Mouse (Mus musculus): ENCODE results near the gene Myo1b. TPM values are rescaled to one million over a fixed set of nuclear protein-coding genes. Genes with fewer than 3 reads are reported as not detected.

The Myo1b gene
- total RNA-seq, 2 experiments from 2014 or later, result 67.0 to 70.4 TPM

DNA sequence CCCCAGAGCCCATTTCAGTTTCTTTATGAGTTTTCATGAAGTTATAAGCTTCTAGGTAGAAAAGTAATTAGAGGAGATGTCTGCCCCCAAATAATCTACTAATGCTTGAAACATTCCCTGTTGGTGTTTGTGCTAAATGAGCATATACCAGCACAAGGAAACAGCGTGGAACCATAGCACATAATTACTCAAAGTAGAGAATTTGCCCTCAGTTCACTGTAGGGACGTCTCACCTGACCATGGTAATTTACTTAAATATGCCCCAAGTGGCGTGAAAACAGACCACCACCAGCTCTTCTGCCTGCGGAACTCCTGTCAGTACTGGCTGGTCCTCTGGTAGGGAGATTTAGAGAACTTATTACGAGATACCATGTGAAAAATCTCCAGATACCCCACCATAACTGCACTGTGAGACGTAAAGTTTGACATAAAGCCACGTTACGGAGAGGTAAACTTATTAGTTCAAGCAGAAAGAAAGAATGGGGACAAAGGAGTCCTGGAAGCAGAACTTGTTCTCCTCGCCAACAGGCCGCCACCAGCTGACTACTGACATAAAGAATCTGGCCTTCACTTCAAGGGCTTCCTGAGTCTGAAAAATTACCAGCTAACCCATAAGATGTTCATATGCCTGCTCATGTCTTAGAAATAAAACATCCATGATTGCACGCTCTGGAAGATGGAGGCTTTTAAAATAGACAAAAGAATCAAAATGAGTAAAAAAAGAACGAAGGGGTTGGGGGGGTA lies 111.4 kb downstream of the Myo1b start:
- intact Hi-C loops (cut with DNase I), result no loop called here

DNA sequence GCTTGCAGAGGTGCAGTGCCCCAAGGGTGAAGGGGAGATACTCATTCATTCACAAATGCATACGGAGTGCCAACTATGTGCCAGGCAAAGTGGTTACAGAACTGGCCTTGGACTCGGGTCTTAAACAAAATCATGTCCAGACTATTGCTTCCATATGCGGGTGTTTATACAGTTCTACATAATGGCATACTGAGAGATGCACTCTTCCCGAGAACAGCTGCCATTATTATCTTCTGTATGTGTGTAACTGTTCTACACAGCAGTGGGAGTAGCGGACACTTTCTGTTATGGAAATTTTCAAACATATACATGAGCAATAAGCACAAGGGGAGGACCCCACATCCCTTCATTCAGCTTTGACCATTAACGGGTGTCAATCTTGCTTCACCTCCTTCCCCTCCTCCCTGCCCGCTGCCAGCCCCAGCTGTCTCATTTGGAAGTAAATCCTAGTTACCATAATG lies 117.8 kb downstream of the Myo1b start:
- DNase-seq, result peak; percentile 15

More for the DNA sequence above, 111.4 kb downstream of the Myo1b start:
- no peak for DNase-seq

DNA sequence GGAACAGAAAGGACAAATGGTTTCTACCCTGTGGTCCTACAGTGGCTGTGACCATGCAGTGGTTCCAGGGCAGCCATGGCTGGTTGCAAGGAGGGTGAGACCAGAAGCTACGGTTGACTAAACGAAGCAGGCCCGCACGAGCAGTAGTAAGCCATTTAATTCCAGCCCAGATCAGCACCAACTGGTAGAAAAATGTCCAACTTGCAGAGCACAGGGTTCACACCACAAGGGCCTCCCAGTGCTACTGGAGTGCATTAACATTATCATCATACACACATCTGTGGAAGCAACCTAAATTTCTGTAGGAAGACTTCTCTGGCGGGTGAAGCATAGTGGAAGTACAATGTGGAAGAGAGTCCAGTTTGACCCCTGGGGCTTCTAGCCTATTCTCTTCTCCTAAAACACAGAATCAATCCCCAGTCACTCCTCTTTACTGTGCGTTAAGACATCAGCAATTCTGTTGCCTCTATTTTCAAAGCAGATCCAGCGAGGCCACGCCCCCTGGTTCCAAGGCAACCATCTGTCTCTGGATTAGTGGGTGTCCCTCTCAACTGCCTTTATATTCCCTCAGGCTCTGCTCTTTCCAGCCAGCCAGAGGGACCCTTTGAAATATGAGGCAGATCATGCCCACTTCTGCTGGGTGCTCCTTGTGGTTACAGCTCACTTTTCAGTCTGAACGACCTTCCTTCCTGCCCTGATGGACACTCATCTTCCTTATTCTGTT lies 120.1 kb downstream of the Myo1b start:
- DNase-seq, result peak; percentile 32
- intact Hi-C loops (cut with DNase I), result no loop called here

More for the DNA sequence above, 117.8 kb downstream of the Myo1b start:
- intact Hi-C loops (cut with DNase I), result no loop called here

DNA sequence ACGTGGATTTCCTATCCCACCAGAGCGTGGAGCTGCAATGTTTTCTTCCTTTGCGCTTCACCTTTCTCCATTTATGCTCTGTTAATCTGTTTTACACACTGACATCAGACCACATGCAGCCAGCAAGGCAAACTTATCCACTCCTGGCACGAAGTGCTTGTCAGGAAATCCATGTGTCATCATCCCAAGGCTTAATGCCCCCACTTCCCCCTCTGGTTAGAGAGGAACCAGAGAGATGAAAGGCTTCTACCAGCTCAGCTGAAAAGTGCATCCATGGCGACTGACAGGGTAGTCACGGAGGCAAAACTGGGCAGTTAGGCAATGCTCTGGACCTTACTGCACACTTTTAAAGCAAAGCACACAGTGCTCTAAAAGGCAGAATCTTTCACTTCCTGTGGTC lies 126.6 kb downstream of the Myo1b start:
- intact Hi-C loops (cut with DNase I), result no loop called here
- DNase-seq, result no peak

DNA sequence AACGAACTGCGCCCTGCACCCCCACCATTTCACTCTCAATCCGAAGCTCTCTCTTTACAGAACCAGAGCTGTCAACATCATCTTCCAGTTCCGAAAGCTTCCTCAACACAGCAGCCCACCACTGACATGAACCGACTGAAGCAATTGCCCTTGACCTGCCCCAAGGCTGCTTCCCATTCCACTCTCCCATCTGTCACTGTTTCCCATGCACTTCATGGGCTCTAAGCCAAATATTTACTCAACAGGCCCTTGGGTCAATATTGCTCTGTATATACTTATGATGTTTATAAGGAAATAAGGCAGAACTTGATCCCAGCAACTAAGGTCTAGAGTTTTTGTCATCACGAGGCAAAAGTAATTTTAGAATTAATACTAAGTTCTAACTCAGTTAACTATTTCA lies 133.8 kb downstream of the Myo1b start:
- no peak for DNase-seq
- intact Hi-C loops (cut with DNase I), result no loop called here

DNA sequence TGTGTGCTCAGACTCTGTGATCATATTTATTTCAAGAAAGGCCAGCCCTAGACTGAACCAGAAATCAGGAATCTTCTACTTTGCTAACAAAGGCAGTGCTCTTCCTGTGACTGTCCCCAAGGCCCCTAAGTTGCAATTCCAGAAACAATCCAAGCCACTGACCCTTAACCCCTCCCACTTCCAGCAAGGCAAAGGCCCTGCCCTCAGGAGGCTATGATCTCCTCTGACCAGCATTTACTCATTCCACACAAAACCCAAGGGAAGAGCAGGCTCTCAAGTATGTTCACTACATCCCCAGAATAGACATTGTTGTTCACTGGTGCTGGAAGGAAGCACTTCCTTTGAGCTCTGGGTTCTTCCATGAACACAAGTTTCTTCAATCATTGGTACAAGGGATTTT lies 135.5 kb downstream of the Myo1b start:
- no peak for DNase-seq
- intact Hi-C loops (cut with DNase I), result no loop called here

DNA sequence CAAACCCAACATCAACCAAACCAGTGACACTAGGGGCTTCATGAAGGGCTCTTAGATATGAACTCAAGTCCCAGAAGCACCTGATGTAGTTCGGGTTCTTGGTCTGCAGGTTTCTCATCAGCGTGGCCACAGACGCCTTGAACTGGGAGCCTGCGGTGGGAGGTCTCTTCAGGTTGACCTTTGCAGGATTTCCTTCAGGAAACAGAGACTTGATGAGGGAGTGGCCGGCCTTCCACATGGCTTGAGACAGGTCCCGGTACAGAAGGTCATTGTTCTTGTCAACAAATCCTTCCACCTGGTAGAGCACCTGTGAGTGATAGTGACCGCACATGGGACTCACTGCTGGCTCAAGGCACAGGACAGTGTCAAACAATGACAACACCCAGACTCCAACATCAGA lies 137.6 kb downstream of the Myo1b start:
- no peak for DNase-seq
- intact Hi-C loops (cut with DNase I), result no loop called here

DNA sequence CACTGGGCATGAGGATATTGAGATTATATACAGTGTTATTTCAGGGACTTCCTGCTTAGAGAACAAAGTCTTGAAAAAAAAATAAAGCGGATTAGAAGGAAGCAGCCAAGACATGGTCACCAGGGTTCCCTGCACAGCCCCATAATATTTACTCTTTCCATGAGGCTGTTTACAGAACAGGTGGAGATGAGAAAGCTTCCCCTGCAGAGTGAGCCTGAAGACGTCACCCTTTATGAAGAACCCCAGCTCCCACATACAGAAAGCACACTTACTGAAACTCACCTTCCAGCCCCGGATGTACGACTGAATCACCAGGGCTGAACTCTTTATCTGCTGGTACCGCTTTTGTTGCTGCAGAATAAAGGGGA lies 145.4 kb downstream of the Myo1b start:
- DNase-seq, result no peak
- intact Hi-C loops (cut with DNase I), result no loop called here

DNA sequence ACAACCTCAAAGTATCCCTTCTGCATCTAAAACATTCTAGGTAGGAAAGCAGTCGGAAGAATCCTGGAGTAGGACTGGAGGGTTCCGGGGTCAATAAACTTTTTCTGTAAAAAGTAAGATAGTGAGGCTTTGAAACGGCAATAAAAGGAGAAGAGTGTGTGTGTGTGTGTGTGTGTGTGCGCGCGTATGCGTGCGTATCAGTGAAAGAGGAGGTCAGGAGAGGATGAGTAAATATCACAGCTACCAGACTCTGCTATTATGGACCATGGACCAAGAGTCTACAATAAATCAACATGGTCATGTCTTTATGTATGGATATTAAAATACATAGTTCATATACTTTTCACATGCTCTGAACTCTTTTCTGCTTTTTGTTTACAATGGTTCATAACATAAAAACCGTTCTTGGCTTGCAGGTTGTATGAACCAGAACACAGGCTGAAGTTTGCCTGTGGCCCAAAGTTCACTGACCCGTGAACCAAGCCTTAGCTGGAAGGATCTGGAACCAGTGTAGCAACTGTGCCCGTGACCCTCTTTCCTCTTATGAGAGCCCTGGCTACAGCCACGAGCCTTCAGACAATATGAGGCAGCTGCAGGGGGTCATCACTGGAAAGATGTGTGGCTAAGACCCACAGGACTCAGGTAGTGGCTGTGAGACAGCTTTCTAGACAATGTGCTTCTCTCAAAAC lies 145.9 kb downstream of the Myo1b start:
- intact Hi-C loops (cut with DNase I), result no loop called here
- DNase-seq, result no peak

DNA sequence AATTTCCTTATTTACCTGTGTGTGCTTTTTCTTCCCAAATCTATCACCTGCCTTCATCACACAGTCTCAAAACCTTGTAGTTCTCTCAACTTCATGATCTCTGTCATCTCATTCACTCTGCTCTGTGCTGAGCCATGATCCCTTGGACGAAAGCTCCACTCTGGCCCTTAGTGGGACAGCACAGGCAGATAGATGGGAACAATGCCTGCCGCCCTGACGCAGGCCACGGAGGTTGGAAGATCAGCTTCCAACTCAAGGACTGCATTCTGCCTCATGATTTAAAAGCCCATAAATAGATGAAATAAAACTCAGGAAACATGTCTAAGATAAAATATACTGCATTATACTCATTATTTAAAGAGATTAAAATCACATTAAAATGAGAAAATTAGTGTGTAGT lies 149.6 kb downstream of the Myo1b start:
- DNase-seq, result no peak
- intact Hi-C loops (cut with DNase I), result no loop called here

DNA sequence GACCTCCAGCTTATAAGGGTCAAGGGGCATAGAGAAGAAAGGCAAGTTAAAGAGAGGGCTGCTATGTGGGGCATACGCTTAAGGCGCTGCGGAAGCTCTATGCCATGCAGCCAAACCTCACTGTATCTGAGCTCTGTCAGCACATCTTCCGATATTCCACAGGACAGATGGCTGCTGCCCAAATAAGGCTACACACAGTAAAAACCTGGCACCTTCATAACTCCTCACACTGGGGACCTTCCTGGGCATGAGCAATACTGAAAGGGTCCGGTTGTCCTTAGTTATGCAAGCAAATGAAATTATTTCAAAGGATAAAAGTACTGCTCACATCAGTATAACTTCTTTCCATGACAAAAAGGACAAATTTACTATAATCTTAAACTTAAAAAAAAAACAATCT lies 150.7 kb downstream of the Myo1b start:
- intact Hi-C loops (cut with DNase I), result no loop called here
- no peak for DNase-seq

DNA sequence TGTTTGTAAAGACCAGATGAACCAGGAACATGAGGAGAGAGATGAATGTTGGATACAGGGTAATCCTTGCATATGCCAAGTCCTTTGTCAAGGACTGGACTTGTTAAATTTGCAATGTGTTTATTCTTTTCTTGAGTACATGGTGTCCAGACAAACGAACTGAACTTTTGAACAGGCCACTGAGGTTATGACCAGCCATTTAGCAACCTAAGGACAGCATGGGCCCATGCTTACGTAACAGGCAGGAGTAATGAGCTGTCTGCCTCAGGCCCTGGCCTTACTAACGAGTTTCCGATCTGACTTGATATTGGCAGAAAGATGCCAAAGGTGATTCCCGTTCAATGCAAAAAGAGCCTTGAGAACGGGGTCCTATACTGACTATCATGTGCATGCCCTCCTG lies 156.2 kb downstream of the Myo1b start:
- no peak for DNase-seq
- intact Hi-C loops (cut with DNase I), result no loop called here

DNA sequence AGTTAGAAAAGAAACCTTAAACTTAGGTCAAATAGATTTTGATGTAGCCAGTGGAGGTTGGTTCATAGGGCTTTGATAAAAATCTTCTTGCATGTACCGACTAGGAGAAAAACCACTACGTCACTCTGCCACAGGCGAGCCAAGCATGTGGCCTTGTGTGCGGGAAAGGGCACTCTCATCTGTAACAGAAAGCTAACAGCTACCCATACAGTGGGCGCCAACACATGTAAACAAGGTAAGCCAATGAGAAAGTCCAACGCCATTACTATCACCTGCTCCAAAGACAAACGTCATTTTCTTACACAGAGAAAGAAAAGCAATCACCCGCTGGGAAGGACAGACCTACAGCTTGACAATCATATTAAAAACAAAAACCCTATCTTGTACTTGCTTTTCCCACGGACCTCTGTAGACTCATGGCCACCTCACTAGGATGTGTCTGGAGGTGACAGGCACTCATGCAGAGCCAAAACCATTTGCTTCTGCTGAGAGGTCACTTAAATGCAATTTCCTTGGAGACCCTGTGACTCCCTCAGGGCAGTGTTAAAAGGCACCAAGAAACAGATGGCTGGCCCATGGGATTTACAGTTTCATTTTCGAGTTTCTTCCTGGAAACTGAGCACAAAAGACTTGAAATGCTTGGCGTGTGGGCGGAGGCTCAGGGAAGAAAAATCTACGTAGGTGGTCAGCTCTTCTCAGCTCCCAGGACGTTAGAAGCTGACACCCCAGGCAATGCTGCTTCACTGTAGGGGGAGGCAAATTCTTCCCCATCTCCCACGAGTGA lies 157.4 kb downstream of the Myo1b start:
- DNase-seq, result no peak
- intact Hi-C loops (cut with DNase I), result no loop called here

DNA sequence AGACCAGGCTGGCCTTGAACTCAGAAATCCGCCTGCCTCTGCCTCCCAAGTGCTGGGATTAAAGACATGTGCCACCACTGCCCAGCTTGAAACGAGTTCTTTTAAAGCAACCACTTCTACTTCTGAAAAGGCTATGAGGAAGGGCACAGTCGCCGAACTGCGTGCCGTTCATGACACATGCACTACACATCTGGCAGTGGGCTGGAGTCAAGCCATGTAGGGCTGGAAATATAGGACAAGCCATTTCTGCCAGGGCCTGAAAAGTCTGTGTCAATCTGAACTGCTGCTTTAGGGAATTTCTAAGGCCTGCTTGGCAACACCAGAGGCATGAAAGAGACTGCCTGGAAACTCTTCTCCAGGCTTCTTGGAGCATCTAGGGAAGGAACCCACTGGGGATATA lies 162.2 kb downstream of the Myo1b start:
- intact Hi-C loops (cut with DNase I), result no loop called here
- DNase-seq, result no peak

DNA sequence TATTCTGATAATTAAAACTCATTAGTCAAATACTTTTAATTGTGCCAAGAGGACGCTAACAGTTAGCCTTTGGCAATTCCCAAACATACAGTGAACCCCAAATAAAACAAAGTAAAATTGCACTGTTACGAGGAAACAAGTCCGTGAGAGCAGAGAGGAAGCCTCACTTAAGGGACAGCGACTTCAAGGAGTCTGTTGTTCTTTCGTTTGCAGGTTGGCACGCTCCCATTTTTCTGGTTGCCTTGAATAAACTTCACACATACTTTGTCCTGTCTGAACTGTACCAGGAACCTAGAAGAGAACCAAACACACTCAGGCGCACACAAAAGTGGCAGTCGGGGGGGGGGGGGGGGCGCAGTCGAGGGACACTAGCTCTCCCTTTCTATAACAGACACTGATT lies 164.9 kb downstream of the Myo1b start:
- intact Hi-C loops (cut with DNase I), result no loop called here
- no peak for DNase-seq

DNA sequence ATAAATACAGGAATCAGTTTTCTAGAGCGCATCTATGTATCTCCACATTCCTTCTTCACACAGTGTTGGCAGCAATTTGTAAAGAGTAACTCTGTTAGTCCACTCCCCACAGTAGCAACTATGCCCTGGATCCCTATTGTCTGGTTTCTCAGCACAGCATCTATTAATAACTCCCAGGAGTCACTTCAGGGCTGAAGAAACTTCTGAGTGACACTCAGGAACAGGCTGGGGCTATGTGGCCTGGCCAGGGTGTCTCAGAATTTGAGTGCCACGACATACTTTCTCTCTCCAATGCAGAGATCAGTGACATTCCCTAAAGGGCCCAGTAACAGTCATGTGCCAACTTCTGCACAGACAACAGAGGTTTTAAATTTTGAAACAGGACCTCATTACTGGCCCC lies 167.6 kb downstream of the Myo1b start:
- intact Hi-C loops (cut with DNase I), result no loop called here
- DNase-seq, result no peak

DNA sequence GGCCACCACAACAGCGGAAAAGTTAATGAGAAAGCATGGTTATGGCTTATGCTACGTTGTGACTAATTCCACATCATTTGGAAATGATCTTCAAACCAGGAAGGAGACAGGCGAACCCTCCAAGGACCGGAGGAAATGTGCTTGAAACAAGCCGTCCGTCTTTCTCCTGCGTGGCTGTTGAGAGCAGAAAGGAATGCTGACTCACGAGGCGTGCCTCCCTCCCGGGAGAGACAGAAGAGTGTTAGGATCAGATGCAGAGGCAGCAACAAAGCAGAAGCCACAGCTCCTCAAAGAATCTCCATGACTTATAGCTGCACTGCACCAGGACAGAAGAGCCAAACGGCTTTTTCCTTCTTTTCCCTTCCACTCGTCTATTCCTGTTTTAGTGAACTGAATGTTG lies 168.4 kb downstream of the Myo1b start:
- intact Hi-C loops (cut with DNase I), result no loop called here
- no peak for DNase-seq

DNA sequence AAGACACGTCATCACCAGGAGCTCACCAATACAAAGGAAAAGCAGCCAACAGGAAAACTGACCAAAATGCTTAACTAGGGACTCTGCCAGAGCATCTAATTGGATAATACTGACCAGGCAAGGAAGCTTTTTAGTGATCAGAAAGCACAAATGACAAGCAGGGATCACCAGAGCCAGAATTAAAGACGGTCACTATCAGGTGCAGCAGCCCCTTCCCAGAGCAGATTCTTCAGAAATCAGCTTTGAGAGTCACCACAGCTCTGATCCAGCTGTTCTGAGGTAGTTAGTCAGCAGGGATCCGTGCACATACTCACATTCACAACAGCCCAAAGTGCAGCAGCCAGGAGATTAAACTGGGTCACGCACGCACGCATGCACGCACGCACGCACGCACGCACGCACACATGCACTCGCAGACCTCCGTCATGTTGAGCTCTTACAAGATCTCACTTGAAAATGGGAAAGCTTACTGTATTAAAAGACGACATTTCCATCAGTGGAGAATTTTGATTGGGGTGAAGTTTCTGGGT lies 169.1 kb downstream of the Myo1b start:
- intact Hi-C loops (cut with DNase I), result no loop called here
- no peak for DNase-seq

DNA sequence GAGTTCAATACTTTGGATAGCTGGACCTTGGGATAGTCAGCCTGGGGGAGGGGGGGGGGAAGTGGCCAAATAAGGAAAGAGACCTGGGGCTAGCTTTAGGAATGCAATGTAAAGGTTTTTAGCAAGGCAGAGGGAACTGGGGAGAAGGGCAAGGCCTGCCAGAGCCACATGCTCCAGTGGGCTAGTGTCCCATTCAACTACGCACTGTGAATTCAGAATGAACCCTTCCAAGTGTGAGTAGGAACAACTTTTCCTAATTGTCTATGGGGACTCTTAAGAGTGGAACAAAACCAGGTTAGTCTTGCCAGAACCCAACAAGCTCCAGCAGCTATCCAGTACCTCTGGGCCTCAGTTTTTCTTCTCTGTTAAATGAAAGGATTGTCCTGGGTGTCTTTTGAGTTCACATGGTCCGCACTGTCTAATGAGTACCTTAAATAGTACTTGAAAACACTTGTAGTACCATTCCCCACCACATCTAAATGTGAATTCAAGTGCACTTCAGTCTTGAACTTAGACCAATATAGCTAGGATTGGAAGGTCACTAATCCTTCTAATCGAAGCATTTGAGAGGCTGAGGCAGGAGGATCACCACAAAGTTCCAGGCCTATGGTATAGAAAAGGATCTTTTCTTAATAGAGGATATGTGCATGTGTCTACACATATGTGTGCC lies 172.0 kb downstream of the Myo1b start:
- DNase-seq, result no peak
- intact Hi-C loops (cut with DNase I), result no loop called here

DNA sequence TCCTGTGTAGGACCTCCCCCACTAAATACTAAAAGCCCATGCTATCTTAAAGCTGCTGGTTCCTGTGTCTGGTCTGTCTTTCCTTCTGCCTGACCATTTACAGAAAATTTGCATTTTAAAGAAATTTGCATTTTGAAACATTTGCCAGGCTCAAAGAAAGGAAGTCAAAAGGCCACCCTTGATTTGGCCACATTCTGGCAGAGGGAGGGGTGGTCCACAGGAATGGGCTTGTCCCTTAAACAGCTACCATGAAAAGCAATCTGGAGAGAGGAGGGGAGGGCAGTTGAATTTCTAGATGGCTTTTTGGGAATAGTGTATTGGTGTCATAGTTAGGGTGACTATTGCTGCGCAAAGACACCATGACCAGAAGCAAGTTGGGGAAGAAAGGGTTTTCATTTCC lies 173.3 kb downstream of the Myo1b start:
- no peak for DNase-seq
- intact Hi-C loops (cut with DNase I), result no loop called here
